Mouse (Mus musculus): ENCODE measurements at regions not wholly inside any gene's neighbourhood (a gene's known extent, or its start where the extent isn't known, plus 50 kb on each side); places are given as distances from the start of the nearest gene placed in this dataset.

- Histone ChIP-seq H3K4me3 (ENCODE audit: low read length) (no peak overlapping the region), H3K27ac (ENCODE audit: low read length) (no peak overlapping the region), H3K9ac (ENCODE audit: low read length) (no peak overlapping the region), H3K36me3 (ENCODE audit: control insufficient read depth, insufficient read depth, low read length) (no peaks in the 10 kb centered on the region), H3K4me2 (ENCODE audit: low read depth, low read length) (no peak overlapping the region), H3K27me3 (ENCODE audit: control insufficient read depth, insufficient read depth, low read depth, low read length) (no peaks in the 10 kb centered on the region), H3K4me1 (replicated peaks; ENCODE audit: control insufficient read depth, insufficient read depth, low read length) (no peaks in the 10 kb centered on the region), H3K9me3 (ENCODE audit: control insufficient read depth, low read length) (no peaks in the 10 kb centered on the region; the same call in 1 of the 2 replicates)
- WGBS, result 76% methylated on average over 7 of the region's 7 CpGs
- ATAC-seq (ENCODE audit: low read depth), result no peak
Observed at GRCm38 (mm10) chr7:117939618-117940017, 176.4 kb downstream of the Rps15a start.

- Histone ChIP-seq H3K4me3 (ENCODE audit: low read length) (no peak overlapping the region), H3K36me3 (ENCODE audit: control insufficient read depth, insufficient read depth, low read length) (no peaks in the 10 kb centered on the region), H3K9ac (ENCODE audit: low read length) (no peak overlapping the region), H3K27ac (ENCODE audit: low read length) (no peak overlapping the region), H3K9me3 (ENCODE audit: control insufficient read depth, low read length) (no peaks in the 10 kb centered on the region; the same call in 1 of the 2 replicates), H3K27me3 (ENCODE audit: control insufficient read depth, insufficient read depth, low read depth, low read length) (no peaks in the 10 kb centered on the region), H3K4me2 (ENCODE audit: low read depth, low read length) (no peak overlapping the region), H3K4me1 (replicated peaks; ENCODE audit: control insufficient read depth, insufficient read depth, low read length) (no peaks in the 10 kb centered on the region)
- ATAC-seq (ENCODE audit: low read depth), result peak; percentile 62
- WGBS, result 42% methylated on average over 3 of the region's 3 CpGs
Observed at GRCm38 (mm10) chr7:117934908-117935307, 181.1 kb downstream of the Rps15a start.

- Histone ChIP-seq H3K27ac (ENCODE audit: low read length) (no peak overlapping the region), H3K9me3 (ENCODE audit: control insufficient read depth, low read length) (no peaks in the 10 kb centered on the region), H3K4me3 (ENCODE audit: low read length) (no peak overlapping the region), H3K4me1 (replicated peaks; ENCODE audit: control insufficient read depth, insufficient read depth, low read length) (no peaks in the 10 kb centered on the region), H3K27me3 (ENCODE audit: control insufficient read depth, insufficient read depth, low read depth, low read length) (no peaks in the 10 kb centered on the region), H3K9ac (ENCODE audit: low read length) (no peak overlapping the region), H3K36me3 (ENCODE audit: control insufficient read depth, insufficient read depth, low read length) (no peaks in the 10 kb centered on the region), H3K4me2 (ENCODE audit: low read depth, low read length) (no peak overlapping the region)
- WGBS, result 40% methylated on average over 12 of the region's 12 CpGs
- no peak for ATAC-seq (ENCODE audit: low read depth)
Observed at GRCm38 (mm10) chr7:117931234-117931895, 184.6 kb downstream of the Rps15a start.

- ATAC-seq (ENCODE audit: low read depth), result no peak
- no peaks in the 10 kb centered on the region for H3K27me3 ChIP-seq (ENCODE audit: control insufficient read depth, insufficient read depth, low read depth, low read length)
- 86% methylated on average over 9 of the region's 9 CpGs for WGBS
- no peak overlapping the region for H3K27ac ChIP-seq (ENCODE audit: low read length)
- no peak overlapping the region for H3K9ac ChIP-seq (ENCODE audit: low read length)
- H3K9me3 ChIP-seq (ENCODE audit: control insufficient read depth, low read length), result no peaks in the 10 kb centered on the region
- no peaks in the 10 kb centered on the region for H3K36me3 ChIP-seq (ENCODE audit: control insufficient read depth, insufficient read depth, low read length)
- H3K4me3 ChIP-seq (ENCODE audit: low read length), result no peak overlapping the region
- no peak overlapping the region for H3K4me2 ChIP-seq (ENCODE audit: low read depth, low read length)
- H3K4me1 ChIP-seq (replicated peaks; ENCODE audit: control insufficient read depth, insufficient read depth, low read length), result no peaks in the 10 kb centered on the region
Observed at GRCm38 (mm10) chr7:117930392-117930791, 185.6 kb downstream of the Rps15a start.

- ATAC-seq (ENCODE audit: low read depth), result no peak
- Histone ChIP-seq H3K9me3 (ENCODE audit: control insufficient read depth, low read length) (no peaks in the 10 kb centered on the region), H3K4me2 (ENCODE audit: low read depth, low read length) (no peak overlapping the region), H3K4me1 (replicated peaks; ENCODE audit: control insufficient read depth, insufficient read depth, low read length) (no peaks in the 10 kb centered on the region), H3K9ac (ENCODE audit: low read length) (no peak overlapping the region), H3K27me3 (ENCODE audit: control insufficient read depth, insufficient read depth, low read depth, low read length) (no peaks in the 10 kb centered on the region), H3K27ac (ENCODE audit: low read length) (no peak overlapping the region), H3K36me3 (ENCODE audit: control insufficient read depth, insufficient read depth, low read length) (no peaks in the 10 kb centered on the region), H3K4me3 (ENCODE audit: low read length) (no peak overlapping the region)
- WGBS, result 5% methylated on average over 1 of the region's 1 CpGs
Observed at GRCm38 (mm10) chr7:117926396-117926795, 189.6 kb downstream of the Rps15a start.

GRCm38 (mm10) chr7:117922270-117922669 lies 193.7 kb downstream of the Rps15a start:
- H3K4me3 ChIP-seq (ENCODE audit: low read length), result no peak overlapping the region
- no peaks in the 10 kb centered on the region for H3K27me3 ChIP-seq (ENCODE audit: control insufficient read depth, insufficient read depth, low read depth, low read length)
- H3K27ac ChIP-seq (ENCODE audit: low read length), result no peak overlapping the region
- no peak overlapping the region for H3K4me2 ChIP-seq (ENCODE audit: low read depth, low read length)
- no peaks in the 10 kb centered on the region for H3K36me3 ChIP-seq (ENCODE audit: control insufficient read depth, insufficient read depth, low read length)
- H3K9me3 ChIP-seq (ENCODE audit: control insufficient read depth, low read length), result no peaks in the 10 kb centered on the region
- no peaks in the 10 kb centered on the region for H3K4me1 ChIP-seq (replicated peaks; ENCODE audit: control insufficient read depth, insufficient read depth, low read length)
- no peak overlapping the region for H3K9ac ChIP-seq (ENCODE audit: low read length)
- ATAC-seq (ENCODE audit: low read depth), result no peak

- no peak overlapping the region for H3K27ac ChIP-seq (ENCODE audit: low read length)
- H3K4me1 ChIP-seq (replicated peaks; ENCODE audit: control insufficient read depth, insufficient read depth, low read length), result no peaks in the 10 kb centered on the region
- H3K4me2 ChIP-seq (ENCODE audit: low read depth, low read length), result no peak overlapping the region
- H3K27me3 ChIP-seq (ENCODE audit: control insufficient read depth, insufficient read depth, low read depth, low read length), result no peaks in the 10 kb centered on the region
- H3K36me3 ChIP-seq (ENCODE audit: control insufficient read depth, insufficient read depth, low read length), result no peaks in the 10 kb centered on the region
- no peaks in the 10 kb centered on the region for H3K9me3 ChIP-seq (ENCODE audit: control insufficient read depth, low read length)
- H3K4me3 ChIP-seq (ENCODE audit: low read length), result no peak overlapping the region
- no peak for ATAC-seq (ENCODE audit: low read depth)
- WGBS, result 84% methylated on average over 10 of the region's 10 CpGs
- no peak overlapping the region for H3K9ac ChIP-seq (ENCODE audit: low read length)
Observed at GRCm38 (mm10) chr7:117918206-117918995, 197.6 kb downstream of the Rps15a start.

- no peaks in the 10 kb centered on the region for H3K36me3 ChIP-seq (ENCODE audit: control insufficient read depth, insufficient read depth, low read length)
- ATAC-seq (ENCODE audit: low read depth), result no peak
- H3K27ac ChIP-seq (ENCODE audit: low read length), result no peak overlapping the region
- no peak overlapping the region for H3K4me2 ChIP-seq (ENCODE audit: low read depth, low read length)
- H3K27me3 ChIP-seq (ENCODE audit: control insufficient read depth, insufficient read depth, low read depth, low read length), result no peaks in the 10 kb centered on the region
- 88% methylated on average over 6 of the region's 6 CpGs for WGBS
- no peaks in the 10 kb centered on the region for H3K9me3 ChIP-seq (ENCODE audit: control insufficient read depth, low read length)
- H3K9ac ChIP-seq (ENCODE audit: low read length), result no peak overlapping the region
- no peaks in the 10 kb centered on the region for H3K4me1 ChIP-seq (replicated peaks; ENCODE audit: control insufficient read depth, insufficient read depth, low read length)
- no peak overlapping the region for H3K4me3 ChIP-seq (ENCODE audit: low read length)
Observed at GRCm38 (mm10) chr7:117916915-117917314, 199.1 kb downstream of the Rps15a start.

GRCm38 (mm10) chr7:117912453-117912852 lies 203.5 kb downstream of the Rps15a start:
- Histone ChIP-seq H3K4me3 (ENCODE audit: low read length) (no peak overlapping the region), H3K9ac (ENCODE audit: low read length) (no peak overlapping the region), H3K4me1 (replicated peaks; ENCODE audit: control insufficient read depth, insufficient read depth, low read length) (no peaks in the 10 kb centered on the region), H3K9me3 (ENCODE audit: control insufficient read depth, low read length) (no peaks in the 10 kb centered on the region), H3K27me3 (ENCODE audit: control insufficient read depth, insufficient read depth, low read depth, low read length) (no peaks in the 10 kb centered on the region), H3K36me3 (ENCODE audit: control insufficient read depth, insufficient read depth, low read length) (no peaks in the 10 kb centered on the region), H3K27ac (ENCODE audit: low read length) (no peak overlapping the region), H3K4me2 (ENCODE audit: low read depth, low read length) (no peak overlapping the region)
- 42% methylated on average over 3 of the region's 3 CpGs for WGBS
- ATAC-seq (ENCODE audit: low read depth), result peak; percentile 67
